Mouse (Mus musculus) olfactory bulb, adult 2 months (tissue): ENCODE data around the gene Ddx17.

ENCODE experiments used
- CTCF ChIP-seq: fragments of 200-500 bp; IDR thresholded peaks from 2 replicates; pipeline ENCODE4 v1.5.1; 2012; ENCODE audit warnings: low read depth, mild to moderate bottlenecking, low read length, moderate library complexity; ENCODE audit not compliant: insufficient read depth
- POLR2A ChIP-seq: fragments of 200-500 bp; IDR thresholded peaks from 2 replicates; pipeline ENCODE4 v1.6.1; 2012; ENCODE audit warnings: mild to moderate bottlenecking, low read depth, low read length, moderate library complexity; ENCODE audit not compliant: insufficient read depth

DNA sequence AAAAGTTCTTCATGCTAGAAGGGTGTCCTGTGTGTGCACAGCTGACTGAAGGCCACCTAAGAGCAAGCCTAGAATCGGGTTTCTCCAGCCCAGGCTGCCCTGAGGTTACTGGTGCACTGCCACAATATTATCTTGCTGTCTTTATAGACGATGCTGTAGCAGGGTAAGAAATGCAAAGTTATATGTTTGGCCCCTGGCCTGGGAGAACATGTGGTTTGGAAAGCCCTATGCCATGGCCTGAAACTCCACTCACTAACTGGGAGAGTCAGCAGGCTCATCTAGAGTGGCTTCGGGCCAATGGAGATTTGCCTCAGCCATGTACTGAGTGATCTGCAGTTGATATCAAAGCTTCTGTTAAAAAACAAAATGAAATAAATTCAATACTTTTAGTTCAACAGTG lies 12.7 kb downstream of the Ddx17 start:
- TF ChIP-seq CTCF (no peak), POLR2A (no peak)
